Comparison of ENCODE assay signal across 8 mouse cellular contexts in the genomic region with DNA sequence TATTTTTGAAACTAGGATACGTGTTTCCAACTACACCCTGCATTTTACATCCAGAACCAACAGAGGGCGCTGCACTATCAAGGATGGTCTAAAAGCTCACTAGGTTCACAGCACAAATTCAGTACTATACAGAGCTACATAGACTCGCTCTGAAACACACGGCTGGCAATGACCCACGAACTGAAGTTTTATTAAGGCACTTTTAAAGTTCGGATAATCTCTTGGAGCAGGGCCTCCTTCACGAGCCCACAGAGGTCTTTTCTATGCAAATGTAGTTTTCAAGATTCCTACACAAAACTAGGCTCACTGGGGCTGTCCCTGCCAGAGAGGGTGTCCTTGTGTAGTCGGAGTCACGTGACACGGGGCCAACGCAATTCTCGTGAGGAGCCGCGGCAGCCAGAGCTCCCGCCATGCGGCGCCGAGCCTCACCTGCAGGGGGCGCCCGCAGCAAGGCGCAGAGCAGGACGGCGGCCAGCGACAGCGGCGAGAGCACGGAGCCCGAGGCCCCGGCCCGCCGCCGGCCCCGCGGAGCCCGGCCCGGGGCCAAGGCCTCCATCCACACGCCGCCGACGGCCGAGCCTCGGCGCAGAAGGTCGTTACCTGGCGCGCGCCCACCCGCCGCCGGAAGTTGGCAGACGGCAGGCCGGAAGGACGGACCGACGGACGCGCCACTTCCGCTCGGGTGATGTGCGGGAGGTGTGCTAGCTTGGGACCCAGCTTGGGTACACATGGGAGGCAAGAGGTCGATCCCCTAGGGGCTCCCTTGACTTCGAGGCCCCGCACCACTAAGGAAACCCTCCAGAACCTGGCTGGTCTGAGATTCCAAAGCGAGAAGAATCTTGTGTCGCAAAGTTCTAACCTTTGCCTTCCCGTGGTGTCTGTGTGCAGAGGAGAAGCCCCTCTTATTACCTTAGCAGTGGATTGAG. TPM values are rescaled to one million over a fixed set of nuclear protein-coding genes. Genes with fewer than 3 reads are reported as not detected.
DNase-seq lines count a peak whose midpoint lies in the region; ATAC-seq lines count a peak whose summit lies in the region.

A gene (plus strand): TSS at position 460 of the 926 bp plus-strand sequence.
A gene (minus strand): TSS at position 774 of the 926 bp plus-strand sequence.

- intact Hi-C loops in left cerebral cortex, postnatal 14 days (cut with DNase I) = loop anchor here (1.0 kb wide), 1 partner anchor 326 kb away; no protein-coding TSS in a partner anchor

- H3K4me2 ChIP-seq in intestine, embryonic 14.5 days (ENCODE audit: low read length) = peak within 1 kb of the TSS; percentile 89

- peak; percentile 97 for ATAC-seq in intestine, embryonic 14.5 days (replicated peaks; ENCODE audit: low FRiP score, low TSS enrichment, low read depth)

- no peaks in the 10 kb centered on the region for H3K36me3 ChIP-seq in intestine, embryonic 14.5 days (ENCODE audit: control insufficient read depth, insufficient read depth, low read length)

- no peaks in the 10 kb centered on the region for H3K27me3 ChIP-seq in intestine, embryonic 14.5 days (replicated peaks; ENCODE audit: control insufficient read depth, insufficient read depth, low read length)

- 0 out of 2 replicates have a peak, but pooled peaks cover 3% of the 10 kb centered on the region for H3K4me1 ChIP-seq in intestine, embryonic 14.5 days (replicated peaks; ENCODE audit: control insufficient read depth, insufficient read depth, low read length)

- 2% methylated on average over 66 of the region's 66 CpGs for WGBS in intestine, embryonic 14.5 days

- peak within 1 kb of the TSS; percentile 53 for H3K4me3 ChIP-seq in intestine, embryonic 14.5 days (ENCODE audit: low read depth, low read length)

- peak within 1 kb of the TSS; percentile 62 for H3K9ac ChIP-seq in intestine, embryonic 14.5 days (ENCODE audit: low read length)

- peak within 1 kb of the TSS; percentile 69 for H3K27ac ChIP-seq in intestine, embryonic 14.5 days (ENCODE audit: low read depth)

- peak; percentile 90 to 96 for DNase-seq in adrenal gland, adult (ENCODE audit: inconsistent age in 2 of 2, low spot score in 1 of 2)
- DNase-seq in embryo, embryonic 10.5 days (ENCODE audit: low spot score) = peak; percentile 93
- peak; percentile 74 for DNase-seq in gastrocnemius, postnatal 25 days
- peak; percentile 95 for DNase-seq in intestine, embryonic 14.5 days (ENCODE audit: low spot score)
- DNase-seq in left cerebral cortex, postnatal 14 days (ENCODE audit: low spot score in 2 of 2) = peak; percentile 90 to 95
- peak; percentile 94 for DNase-seq in mesoderm, embryonic 11.5 days (ENCODE audit: low read depth, low spot score)
- DNase-seq in right cerebral cortex, postnatal 4 days = peak; percentile 85
- no peak for DNase-seq in MN1 (ENCODE audit: low spot score)

- H3K9me3 ChIP-seq in intestine, embryonic 14.5 days (ENCODE audit: control insufficient read depth, low read length) = no peaks in the 10 kb centered on the region

RNA-seq across cellular contexts. Expression of the first gene that starts in this region (rescaled TPM):
- total RNA-seq in gastrocnemius, postnatal 25 days (2021) = under 1 TPM in 1 of 2 experiments, not detected in 1; 0.83 TPM
- 1.0 and 1.9 TPM in 2 replicates for polyA plus RNA-seq in intestine, embryonic 14.5 days (2014; fragmentation: Nextera tagmentation; extraction: Ambion mirVana)
- 1 to 10 TPM in 1 of 2 experiments, under 1 TPM in 1; 0.37 to 2.7 TPM for total RNA-seq in left cerebral cortex, postnatal 14 days (2021)

RNA-seq across cellular contexts. Expression of the second gene that starts in this region (rescaled TPM):
- under 1 TPM; 0.21 to 0.33 TPM for total RNA-seq in gastrocnemius, postnatal 25 days (2021)
- polyA plus RNA-seq in intestine, embryonic 14.5 days (2014; fragmentation: Nextera tagmentation; extraction: Ambion mirVana) = 0.78 and 0.99 TPM in 2 replicates
- total RNA-seq in left cerebral cortex, postnatal 14 days (2021) = 1 to 10 TPM; 1.2 to 1.4 TPM

Comparison
In these comparisons a context has a peak if more than half of its experiments do, and no peak if none do; other contexts are left out.
1. Peak in DNase-seq in gastrocnemius, postnatal 25 days; RNA of the genes that start here not detected or under 1 TPM.